ENCODE assay signal across 11 mouse cellular contexts in the genomic region with DNA sequence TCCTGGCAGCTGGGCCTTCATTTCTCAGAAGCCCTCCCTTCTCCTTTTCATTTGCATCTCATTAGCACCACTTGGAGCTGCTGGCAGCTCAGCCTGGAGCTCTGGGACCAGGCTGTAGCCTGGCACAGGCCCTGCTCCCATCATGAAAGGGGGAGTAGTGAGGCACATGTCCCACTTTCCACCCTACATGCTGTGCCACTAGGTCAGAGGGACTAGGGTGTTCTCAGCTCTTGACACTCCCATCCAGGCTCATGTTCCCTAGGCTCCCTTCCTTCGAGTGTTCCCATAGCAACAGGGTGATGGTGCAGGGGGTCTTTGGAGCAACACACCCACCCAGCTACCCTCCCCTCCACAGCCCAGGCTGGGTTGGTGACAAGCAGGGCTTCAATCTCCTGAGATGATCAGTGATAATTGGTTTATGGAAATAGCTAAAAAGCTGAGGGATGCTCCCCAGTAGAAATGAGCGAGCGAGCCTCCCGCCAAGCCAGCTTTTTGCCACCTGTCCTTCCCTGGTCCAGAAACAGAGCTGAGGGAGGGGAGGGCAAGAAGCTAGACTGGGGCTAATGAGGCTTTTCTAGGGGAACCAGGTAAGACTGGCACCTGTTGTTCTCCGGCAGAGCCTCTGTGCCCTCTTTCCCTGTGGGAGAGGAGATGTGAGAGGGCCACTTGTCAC. TPM values are rescaled to one million over a fixed set of nuclear protein-coding genes. Genes with fewer than 3 reads are reported as not detected.
A peak's percentile ranks its signal among the peaks of the same experiment; 100 is the strongest.
DNase-seq lines count a peak whose midpoint lies in the region; ATAC-seq and TF ChIP-seq lines count a peak whose summit lies in the region.
"Had no signal": no experiment of that assay in that cellular context is flagged by ENCODE, and none has a peak within 500 bp of the region (broad histone marks: within the 10 kb centered on the region; RNA-seq: fewer than 3 reads in every experiment).

No protein-coding gene starts in this region.

- 68% methylated on average over 5 of the region's 5 CpGs for WGBS in intestine, embryonic 15.5 days
- WGBS in intestine, postnatal 0 days, result 72% methylated on average over 5 of the region's 5 CpGs
- 23% methylated on average over 5 of the region's 5 CpGs for WGBS in forebrain, embryonic 16.5 days
- WGBS in midbrain, embryonic 12.5 days, result 62% methylated on average over 5 of the region's 5 CpGs

- H3K36me3 ChIP-seq in intestine, embryonic 15.5 days, result no peaks in the 10 kb centered on the region
- H3K36me3 ChIP-seq in intestine, postnatal 0 days (ENCODE audit: control insufficient read depth, insufficient read depth), result no peaks in the 10 kb centered on the region
- H3K36me3 ChIP-seq in forebrain, embryonic 16.5 days (ENCODE audit: control insufficient read depth, insufficient read depth), result no peaks in the 10 kb centered on the region
- no peaks in the 10 kb centered on the region for H3K36me3 ChIP-seq in midbrain, embryonic 12.5 days

- ATAC-seq in intestine, embryonic 15.5 days, result no peak
- no peak for ATAC-seq in intestine, postnatal 0 days
- peak; percentile 93 for ATAC-seq in forebrain, embryonic 16.5 days
- ATAC-seq in midbrain, embryonic 12.5 days (ENCODE audit: low FRiP score, low read depth), result peak; percentile 60
- ATAC-seq in granulocyte monocyte progenitor cell, adult 5-6 weeks (replicated peaks; ENCODE audit: poor library complexity, severe bottlenecking), result no peak
- ATAC-seq: lung, postnatal 0 days had no signal

- H3K9me3 ChIP-seq in intestine, embryonic 15.5 days, result no peaks in the 10 kb centered on the region
- no peaks in the 10 kb centered on the region for H3K9me3 ChIP-seq in intestine, postnatal 0 days (ENCODE audit: control insufficient read depth)
- no peaks in the 10 kb centered on the region for H3K9me3 ChIP-seq in forebrain, embryonic 16.5 days (ENCODE audit: control insufficient read depth, low read length)
- no peaks in the 10 kb centered on the region for H3K9me3 ChIP-seq in midbrain, embryonic 12.5 days

- intact Hi-C loops in heart, postnatal 10 days (cut with DNase I), result no loop called here

- no peak overlapping the region for H3K4me3 ChIP-seq in intestine, embryonic 15.5 days (replicated peaks)
- H3K4me3 ChIP-seq in intestine, postnatal 0 days (ENCODE audit: low read depth, low read length), result no peak overlapping the region
- H3K4me3 ChIP-seq in forebrain, embryonic 16.5 days (replicated peaks; ENCODE audit: low read length), result no peak overlapping the region
- no peak overlapping the region for H3K4me3 ChIP-seq in midbrain, embryonic 12.5 days

- H3K27me3 ChIP-seq in intestine, embryonic 15.5 days (replicated peaks), result no peaks in the 10 kb centered on the region
- H3K27me3 ChIP-seq in intestine, postnatal 0 days (replicated peaks; ENCODE audit: control insufficient read depth, insufficient read depth, low read length), result no peaks in the 10 kb centered on the region
- H3K27me3 ChIP-seq in forebrain, embryonic 16.5 days (replicated peaks; ENCODE audit: control insufficient read depth, insufficient read depth, low read length), result no peaks in the 10 kb centered on the region
- peaks cover 28% of the 10 kb centered on the region for H3K27me3 ChIP-seq in midbrain, embryonic 12.5 days

- TF ChIP-seq CTCF in intestine, postnatal 0 days (IDR thresholded peaks at IDR 0.05; ENCODE audit: low read depth), result no peak

- H3K9ac ChIP-seq in intestine, embryonic 15.5 days, result no peak overlapping the region
- H3K9ac ChIP-seq in intestine, postnatal 0 days (ENCODE audit: low read depth, low read length), result no peak overlapping the region
- H3K9ac ChIP-seq in forebrain, embryonic 16.5 days (replicated peaks; ENCODE audit: low read depth, low read length), result no peak overlapping the region
- H3K9ac ChIP-seq in midbrain, embryonic 12.5 days (replicated peaks), result no peak overlapping the region

- DNase-seq in cerebellum, adult 18-20 months, result peak; percentile 55
- no peak for DNase-seq in heart, postnatal 10 days
- DNase-seq in gastrocnemius, postnatal 25 days, result no peak
- DNase-seq: embryo, embryonic 11 days had no signal

- H3K27ac ChIP-seq in intestine, embryonic 15.5 days, result 0 out of 2 replicates have a peak overlapping the region, but pooled peaks have one; percentile 0
- no peak overlapping the region for H3K27ac ChIP-seq in intestine, postnatal 0 days (ENCODE audit: low read depth, low read length)
- H3K27ac ChIP-seq in forebrain, embryonic 16.5 days (ENCODE audit: low read length), result peak overlapping the region; percentile 80
- peak overlapping the region; percentile 60 for H3K27ac ChIP-seq in midbrain, embryonic 12.5 days (replicated peaks)

- H3K4me2 ChIP-seq in intestine, embryonic 15.5 days (replicated peaks), result no peak overlapping the region
- H3K4me2 ChIP-seq in intestine, postnatal 0 days (replicated peaks; ENCODE audit: low read depth), result no peak overlapping the region
- no peak overlapping the region for H3K4me2 ChIP-seq in forebrain, embryonic 16.5 days (ENCODE audit: low read length)
- H3K4me2 ChIP-seq in midbrain, embryonic 12.5 days (replicated peaks), result no peak overlapping the region

- H3K4me1 ChIP-seq in intestine, embryonic 15.5 days (replicated peaks), result peaks cover 6% of the 10 kb centered on the region; the same call in 1 of the 2 replicates
- no peaks in the 10 kb centered on the region for H3K4me1 ChIP-seq in intestine, postnatal 0 days (replicated peaks; ENCODE audit: control insufficient read depth, insufficient read depth, low read length)
- H3K4me1 ChIP-seq in forebrain, embryonic 16.5 days (replicated peaks; ENCODE audit: control insufficient read depth, insufficient read depth, low read length), result peaks cover 48% of the 10 kb centered on the region
- peaks cover 32% of the 10 kb centered on the region for H3K4me1 ChIP-seq in midbrain, embryonic 12.5 days

RNA-seq across cellular contexts. Expression of gene Ccdc33, which starts 21.9 kb away (rescaled TPM):
- polyA plus RNA-seq in intestine, embryonic 15.5 days (2015; fragmentation: Nextera tagmentation; extraction: Ambion mirVana), result 0.09 TPM in 1 of 2 replicates, not detected in the other
- polyA plus RNA-seq in intestine, postnatal 0 days (2015; fragmentation: Nextera tagmentation; extraction: Ambion mirVana), result 0.14 and 0.16 TPM in 2 replicates
- polyA plus RNA-seq in forebrain, embryonic 16.5 days (2015; fragmentation: Nextera tagmentation; extraction: Ambion mirVana), result 0.51 and 0.79 TPM in 2 replicates
- 0.64 and 1.0 TPM in 2 replicates for polyA plus RNA-seq in midbrain, embryonic 12.5 days (2016; fragmentation: Nextera tagmentation; extraction: Ambion mirVana)
- not detected for total RNA-seq in heart, postnatal 10 days (2021)
- total RNA-seq in granulocyte monocyte progenitor cell, adult 5-6 weeks (2014; fragmentation: Nextera tagmentation), result not detected in 2 replicates
- total RNA-seq in granulocyte monocyte progenitor cell, adult 5-6 weeks (2017), result not detected in 2 replicates
- total RNA-seq in gastrocnemius, postnatal 25 days (2021), result not detected
- polyA plus RNA-seq: C2C12 had no signal

RNA-seq across cellular contexts. Expression of gene Stra6, which starts 33.2 kb away (rescaled TPM):
- polyA plus RNA-seq in intestine, embryonic 15.5 days (2015; fragmentation: Nextera tagmentation; extraction: Ambion mirVana), result 4.5 and 4.6 TPM in 2 replicates
- polyA plus RNA-seq in intestine, postnatal 0 days (2015; fragmentation: Nextera tagmentation; extraction: Ambion mirVana), result 0.48 and 0.71 TPM in 2 replicates
- polyA plus RNA-seq in forebrain, embryonic 16.5 days (2015; fragmentation: Nextera tagmentation; extraction: Ambion mirVana), result 9.2 and 11.7 TPM in 2 replicates
- 8.6 and 9.1 TPM in 2 replicates for polyA plus RNA-seq in midbrain, embryonic 12.5 days (2016; fragmentation: Nextera tagmentation; extraction: Ambion mirVana)
- total RNA-seq in heart, postnatal 10 days (2021), result under 1 TPM; 0.12 to 0.20 TPM
- total RNA-seq in granulocyte monocyte progenitor cell, adult 5-6 weeks (2014; fragmentation: Nextera tagmentation), result not detected in 2 replicates
- total RNA-seq in granulocyte monocyte progenitor cell, adult 5-6 weeks (2017), result not detected in 2 replicates
- total RNA-seq in gastrocnemius, postnatal 25 days (2021), result under 1 TPM; 0.38 to 0.41 TPM

Comparison
In these comparisons a context has a peak if more than half of its experiments do, and no peak if none do; other contexts are left out.
1. ATAC-seq: peak in forebrain, embryonic 16.5 days (single experiment) and midbrain, embryonic 12.5 days (single experiment); none in intestine, embryonic 15.5 days (single experiment), intestine, postnatal 0 days (single experiment) and granulocyte monocyte progenitor cell, adult 5-6 weeks (single experiment).
2. DNase-seq: peak in cerebellum, adult 18-20 months (2 of 2); none in heart, postnatal 10 days (0 of 2) and gastrocnemius, postnatal 25 days (single experiment).